Mouse (Mus musculus) stomach, postnatal 0 days (tissue): ENCODE results near the gene Lctl. TPM values are rescaled to one million over a fixed set of nuclear protein-coding genes. Genes with fewer than 3 reads are reported as not detected.

Source experiments
- ATAC-seq: fragments of 200-750 bp; cut with Nextera tagmentation; 2 replicates; pipeline ENCODE4 v1.8.0; 2017; ENCODE audit not compliant: low FRiP score, low TSS enrichment
- DNase-seq: peaks from one replicate; pipeline ENCODE4 v3.0.0-alpha.2; 2016; ENCODE audit warnings: low spot score
- H3K27ac ChIP-seq: fragments of 300-500 bp; sonication (generic); replicated peaks from 2 replicates; pipeline ENCODE4 v1.5.1; 2014; ENCODE audit warnings: mild to moderate bottlenecking, control low read depth
- H3K27me3 ChIP-seq: fragments of 300-500 bp; sonication (generic); 2 replicates; pipeline ENCODE4 v1.6.1; 2014; ENCODE audit warnings: low read length; ENCODE audit not compliant: control insufficient read depth, insufficient read depth
- H3K36me3 ChIP-seq: fragments of 300-500 bp; sonication (generic); 2 replicates; pipeline ENCODE4 v1.6.1; 2014; ENCODE audit warnings: low read length, mixed read lengths; ENCODE audit not compliant: control insufficient read depth, insufficient read depth
- H3K4me1 ChIP-seq: fragments of 300-500 bp; sonication (generic); replicated peaks from 2 replicates; pipeline ENCODE4 v1.6.1; 2014; ENCODE audit warnings: antibody characterized with exemption; ENCODE audit not compliant: control insufficient read depth, insufficient read depth
- H3K4me2 ChIP-seq: fragments of 300-500 bp; sonication (generic); replicated peaks from 2 replicates; pipeline ENCODE4 v1.6.1; 2014; ENCODE audit warnings: low read depth, mild to moderate bottlenecking, control low read depth, moderate library complexity
- H3K4me3 ChIP-seq: fragments of 300-500 bp; sonication (generic); 2 replicates; pipeline ENCODE4 v1.5.1; 2014; ENCODE audit warnings: low read depth, low read length, control low read depth
- H3K9ac ChIP-seq: fragments of 300-500 bp; sonication (generic); 2 replicates; pipeline ENCODE4 v1.6.1; 2014; ENCODE audit warnings: mild to moderate bottlenecking, low read length, control low read depth, mixed read lengths
- H3K9me3 ChIP-seq: fragments of 300-500 bp; sonication (generic); 2 replicates; pipeline ENCODE4 v1.6.1; 2016; ENCODE audit warnings: low read length; ENCODE audit not compliant: control insufficient read depth
- CTCF ChIP-seq: IDR thresholded peaks from 2 replicates; pipeline ENCODE4 v1.5.1; 2016; ENCODE audit warnings: antibody characterized with exemption, low read depth, mild to moderate bottlenecking, moderate library complexity
- EP300 ChIP-seq: optimal IDR thresholded peaks from 2 replicates; pipeline ENCODE3; 2016; ENCODE audit warnings: antibody characterized with exemption
- WGBS: fragments of 180-500 bp; shearing (Covaris S2); extraction: QIAGEN DNeasy Blood & Tissue Kit; methylation state at CpG from one replicate; pipeline ENCODE4 v1.1.7; 2014; 5-methylcytosine and 5-hydroxymethylcytosine counted together
- polyA plus RNA-seq: library from polyadenylated mRNA; unstranded; fragments of >200 nt; fragmentation: Nextera tagmentation; extraction: Ambion mirVana; gene quantifications from 2 replicates; pipeline ENCODE4 v1.2.1, GENCODE M21; 2015

The Lctl gene
- polyA plus RNA-seq, 1 experiment from 2014 or later, result 0.13 TPM

GRCm38 (mm10) chr9:64076412-64076811 lies 40.5 kb upstream of the Lctl start:
- DNase-seq (no peak), ATAC-seq (no peak)
- no peaks in the 10 kb centered on the region for H3K9me3 ChIP-seq
- no peak for TF ChIP-seq EP300
- no peak for TF ChIP-seq CTCF
- 73% methylated on average over 2 of the region's 2 CpGs for WGBS
- H3K4me3 ChIP-seq, result no peak overlapping the region
- H3K36me3 ChIP-seq, result no peaks in the 10 kb centered on the region
- no peaks in the 10 kb centered on the region for H3K4me1 ChIP-seq
- no peak overlapping the region for H3K27ac ChIP-seq
- no peak overlapping the region for H3K9ac ChIP-seq
- no peak overlapping the region for H3K4me2 ChIP-seq
- no peaks in the 10 kb centered on the region for H3K27me3 ChIP-seq

GRCm38 (mm10) chr9:64078386-64078792 lies 38.6 kb upstream of the Lctl start:
- Histone ChIP-seq H3K4me2 (no peak overlapping the region), H3K36me3 (no peaks in the 10 kb centered on the region), H3K4me1 (0 out of 2 replicates have a peak, but pooled peaks cover under 1% of the 10 kb centered on the region), H3K9ac (0 out of 2 replicates have a peak overlapping the region, but pooled peaks have one; percentile 13), H3K9me3 (no peaks in the 10 kb centered on the region), H3K27ac (no peak overlapping the region), H3K27me3 (no peaks in the 10 kb centered on the region), H3K4me3 (no peak overlapping the region)
- TF ChIP-seq EP300 (no peak), CTCF (no peak)
- ATAC-seq (0 out of 2 replicates have a peak, but pooled peaks have one; percentile 30), DNase-seq (no peak)
- WGBS, result 25% methylated on average over 7 of the region's 7 CpGs

- TF ChIP-seq EP300 (no peak), CTCF (no peak)
- WGBS, result 85% methylated on average over 6 of the region's 6 CpGs
- H3K9me3 ChIP-seq, result no peaks in the 10 kb centered on the region
- H3K36me3 ChIP-seq, result no peaks in the 10 kb centered on the region
- no peak overlapping the region for H3K27ac ChIP-seq
- ATAC-seq (no peak), DNase-seq (no peak)
- H3K4me3 ChIP-seq, result no peak overlapping the region
- no peak overlapping the region for H3K9ac ChIP-seq
- 0 out of 2 replicates have a peak, but pooled peaks cover 5% of the 10 kb centered on the region for H3K4me1 ChIP-seq
- no peak overlapping the region for H3K4me2 ChIP-seq
- no peaks in the 10 kb centered on the region for H3K27me3 ChIP-seq
Observed at GRCm38 (mm10) chr9:64079922-64080321, 37.0 kb upstream of the Lctl start.

GRCm38 (mm10) chr9:64084231-64084630 lies 32.7 kb upstream of the Lctl start:
- H3K9me3 ChIP-seq, result no peaks in the 10 kb centered on the region
- H3K4me2 ChIP-seq, result peak overlapping the region; percentile 59
- H3K27me3 ChIP-seq, result no peaks in the 10 kb centered on the region
- no peak for TF ChIP-seq EP300
- TF ChIP-seq CTCF, result no peak
- WGBS, result 42% methylated on average over 7 of the region's 7 CpGs
- peak overlapping the region; percentile 74 for H3K27ac ChIP-seq
- H3K36me3 ChIP-seq, result no peaks in the 10 kb centered on the region
- H3K4me1 ChIP-seq, result peaks cover 12% of the 10 kb centered on the region; the same call in 1 of the 2 replicates
- peak overlapping the region; percentile 47 for H3K9ac ChIP-seq
- peak; percentile 32 for DNase-seq
- no peak for ATAC-seq
- H3K4me3 ChIP-seq, result peak overlapping the region; percentile 33

- WGBS, result 2% methylated on average over 49 of the region's 49 CpGs
- H3K36me3 ChIP-seq, result no peaks in the 10 kb centered on the region
- peak overlapping the region; percentile 74 for H3K27ac ChIP-seq
- H3K4me1 ChIP-seq, result peaks cover 12% of the 10 kb centered on the region; the same call in 1 of the 2 replicates
- ATAC-seq, result peak; percentile 78
- peak; percentile 83 for DNase-seq
- H3K4me2 ChIP-seq, result peak overlapping the region; percentile 59
- H3K4me3 ChIP-seq, result peak overlapping the region; percentile 33
- peak overlapping the region; percentile 47 for H3K9ac ChIP-seq
- TF ChIP-seq CTCF (no peak), EP300 (no peak)
- no peaks in the 10 kb centered on the region for H3K27me3 ChIP-seq
- H3K9me3 ChIP-seq, result no peaks in the 10 kb centered on the region
Observed at GRCm38 (mm10) chr9:64084661-64085399, 32.1 kb upstream of the Lctl start.

GRCm38 (mm10) chr9:64085976-64086375 lies 31.0 kb upstream of the Lctl start:
- ATAC-seq (no peak), DNase-seq (peak; percentile 38)
- Histone ChIP-seq H3K4me2 (no peak overlapping the region), H3K36me3 (no peaks in the 10 kb centered on the region), H3K27ac (peak overlapping the region; percentile 61), H3K4me3 (no peak overlapping the region), H3K4me1 (peaks cover 12% of the 10 kb centered on the region; the same call in 1 of the 2 replicates), H3K27me3 (no peaks in the 10 kb centered on the region), H3K9ac (no peak overlapping the region), H3K9me3 (no peaks in the 10 kb centered on the region)
- WGBS, result 64% methylated on average over 2 of the region's 2 CpGs
- no peak for TF ChIP-seq EP300
- no peak for TF ChIP-seq CTCF
